Mouse (Mus musculus) liver, adult 2 months (tissue): ENCODE results near the gene Ciz1.

Source experiments
- CTCF ChIP-seq: fragments of 200-500 bp; IDR thresholded peaks from 2 replicates; pipeline ENCODE4 v1.5.1; 2011; ENCODE audit warnings: low read depth, low read length, control low read depth
- POLR2A ChIP-seq: fragments of 200-500 bp; IDR thresholded peaks from 2 replicates; pipeline ENCODE4 v1.6.1; 2011; ENCODE audit warnings: low read length, control low read depth; ENCODE audit not compliant: insufficient read depth; ENCODE audit errors: extremely low read depth

DNA sequence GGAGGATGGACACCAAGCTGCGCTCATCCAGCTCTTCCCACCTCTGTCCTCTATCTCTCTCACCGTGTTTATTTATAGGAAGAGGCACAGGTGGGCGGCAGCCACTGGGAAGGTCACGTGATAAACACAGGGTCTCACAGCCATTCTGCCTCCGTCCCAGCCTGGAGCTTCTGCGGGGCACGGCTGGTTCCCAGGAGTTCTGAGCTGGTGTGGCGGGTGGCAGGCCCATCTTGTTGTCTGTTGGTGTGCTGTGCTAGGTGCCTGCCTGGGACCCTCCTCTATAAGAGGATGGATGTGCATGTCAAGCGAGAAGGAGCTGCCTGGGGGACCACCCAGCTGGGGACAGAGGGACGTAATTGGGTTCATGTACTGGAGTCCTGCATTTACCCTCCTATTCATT lies 6.3 kb downstream of the Ciz1 start:
- TF ChIP-seq CTCF (no peak), POLR2A (no peak)
